Mouse (Mus musculus) megakaryocyte, embryonic 14.5 days (primary cell): ENCODE data around the gene Chgb.

Experiments
- FLI1 ChIP-seq: IDR thresholded peaks from 2 replicates; pipeline ENCODE4 v1.6.1; 2012; ENCODE audit warnings: low read length, inconsistent platforms, mixed read lengths
- GATA1 ChIP-seq: IDR thresholded peaks from 3 replicates; pipeline ENCODE4 v1.6.1; 2012; ENCODE audit warnings: mixed read lengths, low read length, inconsistent platforms, borderline replicate concordance

GRCm38 (mm10) chr2:132741862-132742347, 39.2 kb upstream of the Chgb start:
- TF ChIP-seq GATA1: no peak
- TF ChIP-seq FLI1: no peak
